Mouse (Mus musculus) hindbrain, embryonic 11.5 days (tissue): ENCODE data around the gene Zfp984. TPM values are rescaled to one million over a fixed set of nuclear protein-coding genes. Genes with fewer than 3 reads are reported as not detected.
"Not testable (repeated sequence)": the region's sequence is repeated elsewhere in the genome, so short reads cannot be mapped to it uniquely, and the experiment has no call there.

Source experiments
- ATAC-seq: fragments of 200-750 bp; cut with Nextera tagmentation; 2 replicates; pipeline ENCODE4 v1.8.0; 2017; ENCODE audit warnings: mild to moderate bottlenecking, moderate TSS enrichment, moderate library complexity; ENCODE audit not compliant: low FRiP score
- DNase-seq: peaks from one replicate; pipeline ENCODE4 v3.0.0-alpha.2; 2015; ENCODE audit warnings: low spot score
- H3K27ac ChIP-seq: fragments of 300-500 bp; sonication (generic); 2 replicates; pipeline ENCODE4 v1.5.1; 2014; ENCODE audit warnings: mild to moderate bottlenecking, low read depth, low read length
- H3K27me3 ChIP-seq: fragments of 300-500 bp; sonication (generic); 2 replicates; pipeline ENCODE4 v1.6.1; 2014; ENCODE audit warnings: mild to moderate bottlenecking, low read length, moderate library complexity, mixed read lengths; ENCODE audit not compliant: control insufficient read depth, insufficient read depth
- H3K36me3 ChIP-seq: fragments of 300-500 bp; sonication (generic); 2 replicates; pipeline ENCODE4 v1.6.1; 2014; ENCODE audit warnings: mild to moderate bottlenecking, low read length, moderate library complexity, mixed read lengths; ENCODE audit not compliant: control insufficient read depth, insufficient read depth
- H3K4me1 ChIP-seq: fragments of 300-500 bp; sonication (generic); replicated peaks from 2 replicates; pipeline ENCODE4 v1.6.1; 2014; ENCODE audit warnings: low read length, mixed read lengths; ENCODE audit not compliant: control insufficient read depth, insufficient read depth
- H3K4me2 ChIP-seq: fragments of 300-500 bp; sonication (generic); replicated peaks from 2 replicates; pipeline ENCODE4 v1.6.1; 2014; ENCODE audit warnings: mild to moderate bottlenecking, low read depth, low read length
- H3K4me3 ChIP-seq: fragments of 300-500 bp; sonication (generic); 2 replicates; pipeline ENCODE4 v1.5.1; 2014; ENCODE audit warnings: low read depth, low read length
- H3K9ac ChIP-seq: fragments of 300-500 bp; sonication (generic); 2 replicates; pipeline ENCODE4 v1.6.1; 2014; ENCODE audit warnings: low read depth, low read length
- H3K9me3 ChIP-seq: fragments of 300-500 bp; sonication (generic); 2 replicates; pipeline ENCODE4 v1.6.1; 2016; ENCODE audit warnings: low read length; ENCODE audit not compliant: control insufficient read depth
- WGBS: fragments of 180-500 bp; shearing (Covaris S2); extraction: QIAGEN DNeasy Blood & Tissue Kit; methylation state at CpG from one replicate; pipeline ENCODE4 v1.1.7; 2014; 5-methylcytosine and 5-hydroxymethylcytosine counted together
- polyA plus RNA-seq: library from polyadenylated mRNA; unstranded; fragments of >200 nt; fragmentation: Nextera tagmentation; extraction: Ambion mirVana; gene quantifications from 2 replicates; pipeline ENCODE4 v1.2.1, GENCODE M21; 2014

The Zfp984 gene
- polyA plus RNA-seq, 1 experiment from 2014 or later: 8.6 TPM

- H3K36me3 ChIP-seq, H3K27me3 ChIP-seq: not testable (repeated sequence)
- WGBS: 94% methylated on average over 14 of the region's 15 CpGs
These were observed 63.3 kb downstream of the Zfp984 start for GRCm38 (mm10) chr4:147746255-147746654.

GRCm38 (mm10) chr4:147738636-147739369 lies 70.8 kb downstream of the Zfp984 start:
- Histone ChIP-seq H3K4me2 (peak overlapping the region; percentile 33), H3K4me3 (peak overlapping the region; percentile 24; the same call in 1 of the 2 replicates)
- not testable (repeated sequence) for H3K9ac ChIP-seq, H3K9me3 ChIP-seq, H3K27ac ChIP-seq, H3K36me3 ChIP-seq, H3K27me3 ChIP-seq, H3K4me1 ChIP-seq
- 30% methylated on average over 48 of the region's 63 CpGs for WGBS
- ATAC-seq (peak; percentile 59; the same call in 1 of the 2 replicates), DNase-seq (peak; percentile 36)

More at GRCm38 (mm10) chr4:147746255-147746654, 63.3 kb downstream of the Zfp984 start:
- DNase-seq, H3K4me2 ChIP-seq, H3K4me3 ChIP-seq, H3K27ac ChIP-seq, ATAC-seq, H3K9ac ChIP-seq, H3K9me3 ChIP-seq, H3K4me1 ChIP-seq: not testable (repeated sequence)

Other genes starting within 250 kb of the Zfp984 start
- gene Zfp979, start 167.3 kb downstream of the Zfp984 start, polyA plus RNA-seq: 3.2 TPM in 2 replicates
- not detected in 2 replicates for gene Zfp534, start 107.2 kb downstream of the Zfp984 start, polyA plus RNA-seq
- gene Zfp933, start 38.6 kb upstream of the Zfp984 start, polyA plus RNA-seq: 5.5 and 7.3 TPM in 2 replicates
- 32.9 and 36.7 TPM in 2 replicates for gene Miip, start 59.0 kb upstream of the Zfp984 start, polyA plus RNA-seq
- 11.8 and 15.3 TPM in 2 replicates for gene Fv1, start 59.2 kb upstream of the Zfp984 start, polyA plus RNA-seq
- gene Mfn2, start 94.9 kb upstream of the Zfp984 start, polyA plus RNA-seq: 33.2 and 39.0 TPM in 2 replicates
- gene Plod1, start 127.0 kb upstream of the Zfp984 start, polyA plus RNA-seq: 28.2 and 28.7 TPM in 2 replicates
- gene 2510039O18Rik, start 131.1 kb upstream of the Zfp984 start, polyA plus RNA-seq: 13.6 and 16.7 TPM in 2 replicates
- 0.23 and 0.39 TPM in 2 replicates for gene Nppb, start 176.0 kb upstream of the Zfp984 start, polyA plus RNA-seq
- gene Nppa, start 190.9 kb upstream of the Zfp984 start, polyA plus RNA-seq: not detected in 2 replicates
- 21.7 and 26.2 TPM in 2 replicates for gene Clcn6, start 229.0 kb upstream of the Zfp984 start, polyA plus RNA-seq
- gene Mthfr, start 229.3 kb upstream of the Zfp984 start, polyA plus RNA-seq: 18.0 and 19.6 TPM in 2 replicates